Mouse (Mus musculus) splenic B cell, adult 2 months (primary cell): ENCODE measurements around the gene Pibf1.

ENCODE experiments used
- DNase-seq: peaks from one replicate; pipeline ENCODE4 v3.0.0-alpha.2; 2011; ENCODE audit warnings: low read depth, low spot score
- H3K27me3 ChIP-seq: 2 replicates; pipeline ENCODE4 v1.6.1; 2012; ENCODE audit warnings: mild to moderate bottlenecking, low read length, moderate library complexity, mixed read lengths; ENCODE audit not compliant: control insufficient read depth, poor library complexity, insufficient read depth, severe bottlenecking
- H3K36me3 ChIP-seq: 2 replicates; pipeline ENCODE4 v1.6.1; 2012; ENCODE audit warnings: mild to moderate bottlenecking, low read length, moderate library complexity, mixed read lengths; ENCODE audit not compliant: control insufficient read depth, poor library complexity, insufficient read depth, severe bottlenecking

Gene Pibf1

GRCm38 (mm10) chr14:99124076-99124475 is 24.9 kb downstream of the Pibf1 start:
- DNase-seq: no peak
- Histone ChIP-seq H3K36me3 (peaks cover 1% of the 10 kb centered on the region; the same call in 1 of the 2 replicates), H3K27me3 (no peaks in the 10 kb centered on the region)

- no peak for DNase-seq
- Histone ChIP-seq H3K36me3 (peaks cover 3% of the 10 kb centered on the region; the same call in 1 of the 2 replicates), H3K27me3 (no peaks in the 10 kb centered on the region)
Observed at GRCm38 (mm10) chr14:99126713-99127112, 27.5 kb downstream of the Pibf1 start.

DNA sequence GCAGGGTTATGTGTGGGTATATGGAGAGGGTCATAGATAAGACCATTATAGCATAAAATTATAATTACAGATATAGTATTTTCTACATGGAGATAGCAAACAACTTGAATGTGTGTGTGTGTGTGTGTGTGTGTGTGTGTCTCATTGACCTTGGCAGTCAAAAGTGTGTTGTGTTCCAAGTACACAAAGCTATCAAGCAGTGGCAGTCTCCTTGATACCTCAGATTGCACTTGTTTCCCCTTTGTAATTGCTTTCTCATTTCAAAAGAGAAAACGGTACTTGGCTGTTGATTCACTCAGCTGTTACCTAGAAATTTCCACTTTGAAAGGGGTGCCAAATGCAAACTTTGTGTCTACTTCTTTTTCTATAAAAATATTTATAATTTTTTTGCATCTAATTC is 28.3 kb downstream of the Pibf1 start:
- Histone ChIP-seq H3K27me3 (no peaks in the 10 kb centered on the region), H3K36me3 (0 out of 2 replicates have a peak, but pooled peaks cover 1% of the 10 kb centered on the region)
- no peak for DNase-seq

- Histone ChIP-seq H3K36me3 (0 out of 2 replicates have a peak, but pooled peaks cover 1% of the 10 kb centered on the region), H3K27me3 (no peaks in the 10 kb centered on the region)
- no peak for DNase-seq
Observed at GRCm38 (mm10) chr14:99129050-99129449, 29.8 kb downstream of the Pibf1 start.

- Histone ChIP-seq H3K27me3 (no peaks in the 10 kb centered on the region), H3K36me3 (peaks cover 6% of the 10 kb centered on the region; the same call in 1 of the 2 replicates)
- no peak for DNase-seq
Observed at GRCm38 (mm10) chr14:99134048-99134447, 34.8 kb downstream of the Pibf1 start.

GRCm38 (mm10) chr14:99135761-99136160 is 36.5 kb downstream of the Pibf1 start:
- H3K36me3 ChIP-seq: peaks cover 4% of the 10 kb centered on the region; the same call in 1 of the 2 replicates
- no peak for DNase-seq

DNA sequence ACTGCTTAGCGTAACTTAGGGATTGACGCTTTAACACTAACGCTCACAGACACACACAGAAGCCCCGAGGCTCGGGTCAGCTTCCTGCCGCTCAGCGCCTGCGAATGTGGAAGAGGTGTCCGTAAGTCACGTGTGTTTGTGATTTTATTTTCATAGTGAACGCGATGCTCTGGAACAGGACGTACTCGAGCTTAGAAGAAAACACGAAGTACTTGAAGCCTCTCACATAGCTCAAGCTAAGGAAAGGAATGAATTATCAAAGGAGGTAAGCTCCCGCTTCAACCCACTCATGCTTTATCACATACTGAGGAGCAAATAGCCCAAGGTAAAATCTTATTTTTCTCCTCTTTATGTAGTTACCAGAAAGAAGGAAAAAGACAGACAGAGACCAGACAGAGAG is 37.1 kb downstream of the Pibf1 start:
- H3K36me3 ChIP-seq: peaks cover 4% of the 10 kb centered on the region; the same call in 1 of the 2 replicates

More at GRCm38 (mm10) chr14:99135761-99136160, 36.5 kb downstream of the Pibf1 start:
- no peaks in the 10 kb centered on the region for H3K27me3 ChIP-seq

GRCm38 (mm10) chr14:99140036-99140435 is 40.8 kb downstream of the Pibf1 start:
- H3K27me3 ChIP-seq: no peaks in the 10 kb centered on the region
- no peak for DNase-seq
- H3K36me3 ChIP-seq: peaks cover 5% of the 10 kb centered on the region; the same call in 1 of the 2 replicates

More for the DNA sequence above, 37.1 kb downstream of the Pibf1 start:
- DNase-seq: no peak
- H3K27me3 ChIP-seq: no peaks in the 10 kb centered on the region

DNA sequence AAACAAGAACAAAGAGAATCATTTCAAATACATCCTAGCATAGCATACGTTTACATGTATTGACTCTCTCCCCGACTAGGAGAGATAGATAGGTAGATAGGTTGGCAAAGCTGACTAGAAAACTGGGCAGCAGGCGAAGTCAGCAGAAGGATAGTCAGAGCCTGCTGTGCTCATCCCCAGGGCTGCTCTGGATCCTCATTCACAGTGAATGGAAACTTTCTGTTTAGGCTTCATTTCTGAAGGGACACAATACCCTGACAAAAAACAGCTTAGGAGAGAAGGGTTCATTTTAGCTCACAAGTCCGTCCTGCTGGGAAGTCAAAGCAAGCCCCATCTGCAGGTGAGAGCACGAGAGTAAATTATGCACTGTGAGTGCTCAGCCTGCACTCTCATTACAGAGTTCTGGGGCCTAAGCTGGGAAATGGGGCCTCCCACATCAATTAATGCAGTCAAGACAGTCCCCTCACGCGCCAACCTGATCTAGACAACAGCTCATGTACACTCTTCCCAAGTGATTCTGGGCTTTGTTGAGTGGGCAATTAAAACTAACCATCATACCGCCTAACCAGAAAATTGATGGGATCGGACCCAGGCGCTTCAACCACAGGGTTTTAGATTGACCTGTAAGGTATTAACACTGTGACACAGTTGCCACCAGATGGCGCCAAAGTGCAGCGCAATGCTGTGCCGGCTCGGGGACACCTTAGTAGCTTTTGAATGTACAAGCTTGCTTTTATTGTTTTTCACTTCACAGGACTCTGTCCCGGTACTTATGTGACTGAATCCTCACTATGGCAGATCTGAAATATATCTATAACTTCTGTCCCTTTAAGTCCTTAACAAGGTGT is 42.8 kb downstream of the Pibf1 start:
- H3K27me3 ChIP-seq: no peaks in the 10 kb centered on the region
- DNase-seq: peak; percentile 85

DNA sequence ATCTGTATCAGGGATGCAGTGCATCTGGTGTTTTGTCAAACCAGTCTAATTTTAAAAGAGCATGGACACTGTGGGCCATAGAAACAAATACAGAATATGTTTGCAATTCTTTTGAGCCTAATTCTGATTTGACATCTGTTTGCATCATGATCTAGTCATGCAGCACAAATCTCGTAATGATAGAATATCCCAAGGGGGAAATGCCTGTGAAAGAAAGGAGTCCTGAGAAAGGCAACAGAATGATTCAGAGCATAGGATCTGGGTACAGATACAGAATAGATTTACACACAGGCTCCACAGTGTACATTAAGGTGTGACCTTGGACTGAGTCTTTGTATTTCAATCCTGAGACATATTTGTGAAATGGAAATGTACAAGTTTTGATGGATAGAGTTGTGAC is 47.6 kb downstream of the Pibf1 start:
- DNase-seq: no peak

More for the DNA sequence above, 42.8 kb downstream of the Pibf1 start:
- H3K36me3 ChIP-seq: peaks cover 5% of the 10 kb centered on the region; the same call in 1 of the 2 replicates

GRCm38 (mm10) chr14:99152683-99153082 is 53.5 kb downstream of the Pibf1 start:
- Histone ChIP-seq H3K27me3 (no peaks in the 10 kb centered on the region), H3K36me3 (peaks cover 6% of the 10 kb centered on the region)
- no peak for DNase-seq

More for the DNA sequence above, 47.6 kb downstream of the Pibf1 start:
- H3K36me3 ChIP-seq: peaks cover 7% of the 10 kb centered on the region
- H3K27me3 ChIP-seq: no peaks in the 10 kb centered on the region

DNA sequence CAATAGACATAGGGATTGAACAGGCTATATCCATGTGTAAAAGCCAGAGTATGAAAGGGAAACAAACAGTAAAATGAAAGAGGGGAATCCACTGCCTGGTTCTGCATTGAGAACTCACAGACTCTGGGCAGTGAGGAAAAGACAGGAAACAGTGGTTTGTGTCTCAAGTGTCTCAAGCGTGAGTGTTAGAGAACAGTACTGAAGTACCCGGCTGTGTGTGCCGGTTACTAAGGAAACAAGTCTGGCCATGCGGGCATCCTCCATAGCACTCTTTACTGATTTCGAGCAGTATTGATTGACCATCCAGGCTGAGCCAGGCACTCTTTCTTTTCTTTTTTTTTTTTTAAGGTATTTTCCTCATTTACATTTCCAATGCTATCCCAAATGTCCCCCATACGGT is 60.7 kb downstream of the Pibf1 start:
- DNase-seq: no peak
- H3K36me3 ChIP-seq: no peaks in the 10 kb centered on the region
- H3K27me3 ChIP-seq: no peaks in the 10 kb centered on the region

DNA sequence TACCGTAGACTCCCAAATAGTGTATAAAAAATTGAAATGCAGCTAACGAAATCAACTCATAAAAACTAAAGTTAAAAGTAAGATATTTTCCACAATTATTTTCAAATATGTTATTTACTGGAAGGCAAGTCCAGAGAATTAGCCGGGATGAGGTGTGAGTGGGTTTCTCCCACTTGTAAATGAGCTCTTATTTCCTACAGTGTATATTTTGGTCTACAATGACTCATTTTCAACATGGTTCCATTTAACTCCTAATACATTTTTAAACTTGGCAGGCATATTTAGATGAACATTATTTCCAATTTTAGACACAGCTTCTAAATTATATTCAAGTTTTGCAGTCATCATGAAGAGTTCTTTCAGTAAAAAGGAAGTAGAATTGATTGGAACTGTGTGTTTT is 63.8 kb downstream of the Pibf1 start:
- H3K27me3 ChIP-seq: no peaks in the 10 kb centered on the region
- no peak for DNase-seq
- H3K36me3 ChIP-seq: no peaks in the 10 kb centered on the region

DNA sequence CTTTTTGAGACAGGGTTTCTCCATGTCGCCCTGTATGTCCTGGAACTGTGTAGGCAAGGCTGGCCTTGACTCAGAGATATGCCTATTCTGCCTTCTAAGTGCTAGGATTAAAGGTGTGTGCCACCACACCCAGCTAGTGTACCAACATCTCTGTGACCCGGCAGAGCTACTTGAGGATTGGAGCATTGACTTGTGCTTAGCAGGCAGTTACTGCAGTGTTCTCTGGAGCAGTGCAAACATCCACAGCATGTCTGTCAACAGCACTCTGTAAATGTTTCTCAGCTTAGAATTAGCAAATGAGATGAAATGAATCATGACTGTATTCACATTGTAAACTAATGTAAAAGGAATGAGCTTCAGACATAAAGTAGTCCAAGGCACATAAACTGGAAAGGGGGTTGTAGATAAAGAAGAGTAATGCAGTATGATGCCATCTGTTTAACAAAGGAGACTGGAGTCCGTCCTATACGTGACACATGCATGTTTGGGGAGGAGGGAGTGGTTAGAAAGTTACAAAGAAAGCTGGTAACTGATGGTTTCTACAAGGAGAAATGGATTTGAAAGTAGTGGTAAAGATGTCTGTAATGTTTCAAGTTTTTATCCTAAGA is 75.0 kb downstream of the Pibf1 start:
- Histone ChIP-seq H3K27me3 (no peaks in the 10 kb centered on the region), H3K36me3 (peaks cover 5% of the 10 kb centered on the region; the same call in 1 of the 2 replicates)
- DNase-seq: no peak

DNA sequence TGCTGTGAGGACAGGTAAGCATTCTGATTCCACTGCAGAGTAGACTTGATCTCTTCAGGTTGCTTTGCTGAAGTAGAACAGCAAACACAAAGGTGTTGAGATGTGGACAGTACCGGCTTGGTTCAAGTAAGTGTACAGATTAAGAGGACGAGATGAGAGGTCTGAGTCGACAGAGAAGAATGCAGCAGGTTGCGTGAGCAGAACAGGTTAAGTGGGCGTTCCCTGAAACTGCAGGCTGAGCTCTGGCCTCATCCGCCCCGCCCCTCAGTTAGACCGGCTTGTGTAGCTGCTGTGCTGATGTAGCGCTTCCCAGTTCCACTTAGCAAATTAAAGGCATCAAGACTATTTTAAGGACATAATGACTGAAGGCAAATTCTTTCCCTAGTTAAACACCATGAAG is 77.3 kb downstream of the Pibf1 start:
- no peak for DNase-seq
- H3K36me3 ChIP-seq: peaks cover 2% of the 10 kb centered on the region; the same call in 1 of the 2 replicates
- no peaks in the 10 kb centered on the region for H3K27me3 ChIP-seq
